Mouse (Mus musculus) cortical plate, adult 2 months (tissue): ENCODE results near the gene Ell.

Source experiments
- CTCF ChIP-seq: fragments of 200-500 bp; IDR thresholded peaks from 2 replicates; pipeline ENCODE4 v1.5.1; 2011; ENCODE audit warnings: mild to moderate bottlenecking, control low read depth, low read length; ENCODE audit not compliant: insufficient read depth; ENCODE audit errors: extremely low read depth
- POLR2A ChIP-seq: fragments of 200-500 bp; IDR thresholded peaks from 2 replicates; pipeline ENCODE4 v1.6.1; 2011; ENCODE audit warnings: mild to moderate bottlenecking, low read length, control low read depth; ENCODE audit not compliant: insufficient read depth; ENCODE audit errors: extremely low read depth

DNA sequence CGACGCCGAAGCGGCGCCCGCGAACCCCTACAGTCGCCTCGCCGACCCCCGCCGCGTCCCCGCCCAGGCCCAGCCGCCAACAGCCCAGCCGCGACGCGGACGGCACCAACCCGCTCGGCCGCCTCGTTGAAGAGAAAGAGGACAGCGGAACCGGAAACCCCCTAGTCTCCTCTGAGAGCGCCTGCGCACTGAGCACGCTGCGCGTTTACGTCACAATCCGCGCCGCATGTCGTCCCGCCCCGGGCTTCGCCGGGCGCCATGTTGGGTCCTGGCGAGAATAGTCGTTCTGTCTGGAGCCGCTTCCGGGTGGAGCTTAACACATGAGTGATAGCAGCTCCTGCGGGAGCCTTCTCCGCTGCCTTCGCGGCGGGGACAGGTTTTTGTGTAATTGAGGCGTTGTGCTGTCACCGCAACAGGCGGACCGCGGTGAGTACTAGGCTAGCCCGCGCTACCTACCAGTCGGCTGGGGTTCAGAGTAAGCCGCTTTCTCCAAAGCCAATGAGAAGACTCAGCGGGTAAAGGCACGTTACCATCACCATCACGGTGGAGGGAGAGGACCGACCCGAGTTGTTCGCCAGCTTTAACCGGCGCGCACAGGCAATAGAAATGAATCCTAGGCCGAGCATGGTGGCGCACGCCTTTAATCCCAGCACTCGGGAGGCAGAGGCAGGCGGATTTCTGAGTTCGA, 28.9 kb upstream of the Ell start, which contains the start of gene Uba52:
- TF ChIP-seq CTCF = no peak
- TF ChIP-seq POLR2A = peak; percentile 84
